Mouse (Mus musculus): ENCODE measurements at regions not wholly inside any gene's neighbourhood (a gene's known extent, or its start where the extent isn't known, plus 50 kb on each side); places are given as distances from the start of the nearest gene placed in this dataset.

- no peak overlapping the region for H3K27ac ChIP-seq
- WGBS, result 77% methylated on average over 8 of the region's 8 CpGs
- no peak overlapping the region for H3K4me2 ChIP-seq
- no peak overlapping the region for H3K9ac ChIP-seq
- no peaks in the 10 kb centered on the region; the same call in 1 of the 2 replicates for H3K9me3 ChIP-seq
- H3K4me1 ChIP-seq, result no peaks in the 10 kb centered on the region
- H3K4me3 ChIP-seq, result no peak overlapping the region
- no peak for ATAC-seq (ENCODE audit: insufficient number of reproducible peaks, insufficient read depth, low FRiP score, low TSS enrichment, low read depth)
- H3K27me3 ChIP-seq, result no peaks in the 10 kb centered on the region
- H3K36me3 ChIP-seq, result no peaks in the 10 kb centered on the region
These were observed 114.4 kb upstream of the Bcl6 start for GRCm38 (mm10) chr16:24102854-24103690.

GRCm38 (mm10) chr16:24097596-24097995, 108.9 kb upstream of the Bcl6 start:
- Histone ChIP-seq H3K9ac (no peak overlapping the region), H3K4me2 (no peak overlapping the region), H3K27ac (no peak overlapping the region), H3K9me3 (no peaks in the 10 kb centered on the region; the same call in 1 of the 2 replicates), H3K4me1 (no peaks in the 10 kb centered on the region), H3K36me3 (no peaks in the 10 kb centered on the region), H3K4me3 (no peak overlapping the region), H3K27me3 (no peaks in the 10 kb centered on the region)
- whole genome bisulfite sequencing, result 72% methylated on average over 8 of the region's 8 CpGs
- ATAC-seq (ENCODE audit: insufficient number of reproducible peaks, insufficient read depth, low FRiP score, low TSS enrichment, low read depth), result no peak

GRCm38 (mm10) chr16:24096076-24096475, 107.4 kb upstream of the Bcl6 start:
- ATAC-seq (ENCODE audit: insufficient number of reproducible peaks, insufficient read depth, low FRiP score, low TSS enrichment, low read depth), result no peak

GRCm38 (mm10) chr16:24095630-24096029, 107.0 kb upstream of the Bcl6 start:
- Histone ChIP-seq H3K36me3 (no peaks in the 10 kb centered on the region), H3K4me1 (no peaks in the 10 kb centered on the region), H3K4me2 (no peak overlapping the region), H3K4me3 (no peak overlapping the region), H3K9me3 (no peaks in the 10 kb centered on the region; the same call in 1 of the 2 replicates), H3K9ac (no peak overlapping the region), H3K27ac (no peak overlapping the region), H3K27me3 (no peaks in the 10 kb centered on the region)
- 89% methylated on average over 4 of the region's 4 CpGs for WGBS
- no peak for ATAC-seq (ENCODE audit: insufficient number of reproducible peaks, insufficient read depth, low FRiP score, low TSS enrichment, low read depth)

More at GRCm38 (mm10) chr16:24096076-24096475, 107.4 kb upstream of the Bcl6 start:
- H3K27ac ChIP-seq, result no peak overlapping the region
- H3K4me1 ChIP-seq, result no peaks in the 10 kb centered on the region
- H3K4me2 ChIP-seq, result no peak overlapping the region
- H3K36me3 ChIP-seq, result no peaks in the 10 kb centered on the region
- H3K9me3 ChIP-seq, result no peaks in the 10 kb centered on the region; the same call in 1 of the 2 replicates
- no peak overlapping the region for H3K9ac ChIP-seq
- WGBS, result 64% methylated on average over 1 of the region's 1 CpGs
- no peak overlapping the region for H3K4me3 ChIP-seq
- no peaks in the 10 kb centered on the region for H3K27me3 ChIP-seq

- Histone ChIP-seq H3K27ac (no peak overlapping the region), H3K27me3 (no peaks in the 10 kb centered on the region), H3K4me1 (no peaks in the 10 kb centered on the region), H3K4me3 (no peak overlapping the region), H3K36me3 (no peaks in the 10 kb centered on the region), H3K9me3 (no peaks in the 10 kb centered on the region; the same call in 1 of the 2 replicates), H3K4me2 (no peak overlapping the region), H3K9ac (no peak overlapping the region)
- 88% methylated on average over 6 of the region's 6 CpGs for WGBS
- ATAC-seq (ENCODE audit: insufficient number of reproducible peaks, insufficient read depth, low FRiP score, low TSS enrichment, low read depth), result no peak
These were observed 105.9 kb upstream of the Bcl6 start for GRCm38 (mm10) chr16:24094566-24094965.

- H3K9ac ChIP-seq, result no peak overlapping the region
- ATAC-seq (ENCODE audit: insufficient number of reproducible peaks, insufficient read depth, low FRiP score, low TSS enrichment, low read depth), result no peak
These were observed 105.0 kb upstream of the Bcl6 start for GRCm38 (mm10) chr16:24093624-24094023.

GRCm38 (mm10) chr16:24092616-24093525, 104.2 kb upstream of the Bcl6 start:
- no peaks in the 10 kb centered on the region for H3K27me3 ChIP-seq
- no peak overlapping the region for H3K27ac ChIP-seq
- H3K4me1 ChIP-seq, result no peaks in the 10 kb centered on the region
- WGBS, result 80% methylated on average over 5 of the region's 5 CpGs
- no peak for ATAC-seq (ENCODE audit: insufficient number of reproducible peaks, insufficient read depth, low FRiP score, low TSS enrichment, low read depth)
- no peak overlapping the region for H3K9ac ChIP-seq
- H3K36me3 ChIP-seq, result no peaks in the 10 kb centered on the region
- H3K4me2 ChIP-seq, result no peak overlapping the region
- no peak overlapping the region for H3K4me3 ChIP-seq
- H3K9me3 ChIP-seq, result no peaks in the 10 kb centered on the region

More at GRCm38 (mm10) chr16:24093624-24094023, 105.0 kb upstream of the Bcl6 start:
- no peaks in the 10 kb centered on the region for H3K9me3 ChIP-seq
- H3K36me3 ChIP-seq, result no peaks in the 10 kb centered on the region
- H3K27ac ChIP-seq, result no peak overlapping the region
- no peaks in the 10 kb centered on the region for H3K27me3 ChIP-seq
- no peak overlapping the region for H3K4me2 ChIP-seq
- no peak overlapping the region for H3K4me3 ChIP-seq
- 89% methylated on average over 8 of the region's 8 CpGs for WGBS
- no peaks in the 10 kb centered on the region for H3K4me1 ChIP-seq

GRCm38 (mm10) chr16:24092136-24092535, 103.5 kb upstream of the Bcl6 start:
- Histone ChIP-seq H3K4me2 (no peak overlapping the region), H3K27ac (no peak overlapping the region), H3K36me3 (no peaks in the 10 kb centered on the region), H3K9me3 (no peaks in the 10 kb centered on the region), H3K27me3 (no peaks in the 10 kb centered on the region), H3K4me1 (no peaks in the 10 kb centered on the region), H3K9ac (no peak overlapping the region), H3K4me3 (no peak overlapping the region)
- no peak for ATAC-seq (ENCODE audit: insufficient number of reproducible peaks, insufficient read depth, low FRiP score, low TSS enrichment, low read depth)
- WGBS, result 86% methylated on average over 4 of the region's 4 CpGs

GRCm38 (mm10) chr16:24090981-24091380, 102.3 kb upstream of the Bcl6 start:
- H3K9ac ChIP-seq, result no peak overlapping the region
- no peaks in the 10 kb centered on the region for H3K27me3 ChIP-seq
- ATAC-seq (ENCODE audit: insufficient number of reproducible peaks, insufficient read depth, low FRiP score, low TSS enrichment, low read depth), result no peak
- H3K27ac ChIP-seq, result no peak overlapping the region
- H3K9me3 ChIP-seq, result no peaks in the 10 kb centered on the region
- no peaks in the 10 kb centered on the region for H3K4me1 ChIP-seq
- H3K4me2 ChIP-seq, result no peak overlapping the region
- 92% methylated on average over 4 of the region's 4 CpGs for WGBS
- H3K4me3 ChIP-seq, result no peak overlapping the region
- H3K36me3 ChIP-seq, result no peaks in the 10 kb centered on the region

GRCm38 (mm10) chr16:24089840-24090762, 101.4 kb upstream of the Bcl6 start:
- Histone ChIP-seq H3K9me3 (no peaks in the 10 kb centered on the region), H3K9ac (no peak overlapping the region), H3K27me3 (no peaks in the 10 kb centered on the region), H3K4me2 (no peak overlapping the region), H3K4me1 (no peaks in the 10 kb centered on the region), H3K4me3 (no peak overlapping the region), H3K36me3 (no peaks in the 10 kb centered on the region), H3K27ac (no peak overlapping the region)
- ATAC-seq (ENCODE audit: insufficient number of reproducible peaks, insufficient read depth, low FRiP score, low TSS enrichment, low read depth), result no peak
- 80% methylated on average over 11 of the region's 11 CpGs for WGBS

- Histone ChIP-seq H3K27ac (no peak overlapping the region), H3K4me2 (no peak overlapping the region), H3K4me1 (no peaks in the 10 kb centered on the region), H3K9me3 (no peaks in the 10 kb centered on the region), H3K9ac (no peak overlapping the region), H3K27me3 (no peaks in the 10 kb centered on the region), H3K4me3 (no peak overlapping the region), H3K36me3 (no peaks in the 10 kb centered on the region)
- WGBS, result 75% methylated on average over 8 of the region's 8 CpGs
- no peak for ATAC-seq (ENCODE audit: insufficient number of reproducible peaks, insufficient read depth, low FRiP score, low TSS enrichment, low read depth)
These were observed 95.3 kb upstream of the Bcl6 start for GRCm38 (mm10) chr16:24083966-24084365.
